Mouse (Mus musculus): ENCODE data around the gene Syf2.

- TF ChIP-seq CTCF (IDR thresholded peaks at IDR 0.05 in 2 of 3, conservative IDR thresholded peaks at IDR 0.05 in 1 of 3; ENCODE audit: control insufficient read depth in 1 of 3, insufficient read depth in 1 of 3, low read depth in 2 of 3, low read length in 3 of 3, poor library complexity in 1 of 3, severe bottlenecking in 1 of 3), result no peak
- TF ChIP-seq GATA1 (IDR thresholded peaks at IDR 0.05; ENCODE audit: low read depth, low read length), result no peak
- TF ChIP-seq E2F4 (IDR thresholded peaks at IDR 0.05; ENCODE audit: borderline replicate concordance, low read depth, low read length), result no peak
Observed at GRCm38 (mm10) chr4:134943758-134944538, 13.2 kb downstream of the Syf2 start.

All from MEL (cell line).